ENCODE assay signal across 16 mouse cellular contexts in the genomic region with DNA sequence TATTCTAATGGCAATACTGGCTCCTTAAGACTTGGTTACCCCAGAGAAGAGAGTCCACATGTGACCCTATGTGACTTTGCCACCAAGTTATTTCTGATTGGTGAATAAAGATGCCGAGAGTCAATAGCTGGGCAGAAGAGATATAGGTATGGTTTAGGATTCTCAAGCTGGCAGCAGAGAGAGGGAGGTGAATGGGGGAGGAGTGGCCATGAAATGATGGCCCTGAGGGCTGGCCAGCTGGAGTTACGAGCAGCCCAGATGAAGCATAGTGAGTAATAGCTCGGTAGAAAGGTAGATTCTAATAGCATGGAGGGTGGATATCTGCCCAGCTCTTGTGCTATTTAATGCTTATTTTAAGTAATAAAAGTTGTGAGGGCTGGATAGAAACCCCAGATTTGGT.
"Had no signal": no experiment of that assay in that cellular context is flagged by ENCODE, and none has a peak within 500 bp of the region (broad histone marks: within the 10 kb centered on the region; RNA-seq: fewer than 3 reads in every experiment).

No protein-coding gene starts in this region.

- DNase-seq: heart, postnatal 10 days; heart, postnatal 14 days; heart, postnatal 36 days; heart, postnatal 4 days; kidney, adult 11 months; kidney, adult 18-20 months; kidney, adult 2 months; kidney, adult 8-10 months; kidney, adult 9 months; kidney, postnatal 10 days; kidney, postnatal 14 days; kidney, postnatal 25 days; kidney, postnatal 36 days; kidney, postnatal 4 days; layer of hippocampus, adult 9-11 months; layer of hippocampus, postnatal 36 days had no signal
